Mouse (Mus musculus): Measurements from ENCODE around the gene Cntnap2. TPM values are rescaled to one million over a fixed set of nuclear protein-coding genes. Genes with fewer than 3 reads are reported as not detected.

Cntnap2 gene
- total and polyA plus RNA-seq, 2 experiments from 2014 or later = 0.04 to 1.4 TPM

- Histone ChIP-seq H3K4me1 (ENCODE audit: control insufficient read depth, insufficient read depth) (no peaks in the 10 kb centered on the region), H3K27me3 (ENCODE audit: control insufficient read depth, insufficient read depth, low read length) (no peaks in the 10 kb centered on the region), H3K4me2 (ENCODE audit: low read depth, low read length) (no peak overlapping the region), H3K9me3 (replicated peaks; ENCODE audit: control insufficient read depth, low read length) (no peaks in the 10 kb centered on the region), H3K9ac (replicated peaks; ENCODE audit: low read depth, low read length) (no peak overlapping the region), H3K27ac (ENCODE audit: low read depth) (no peak overlapping the region), H3K36me3 (replicated peaks; ENCODE audit: control insufficient read depth, insufficient read depth, low read length) (no peaks in the 10 kb centered on the region), H3K4me3 (ENCODE audit: low read depth, low read length) (no peak overlapping the region)
- no peak for TF ChIP-seq CTCF (IDR thresholded peaks at IDR 0.05; ENCODE audit: low read depth)
- TF ChIP-seq EP300 (IDR thresholded peaks at IDR 0.05; ENCODE audit: low read depth) = no peak
- whole genome bisulfite sequencing = 68% methylated on average over 2 of the region's 2 CpGs
- DNase-seq (ENCODE audit: low spot score) = no peak
- ATAC-seq (ENCODE audit: insufficient read depth, low read depth) = no peak
Measured at GRCm38 (mm10) chr6:45271537-45271936, 212.4 kb downstream of the Cntnap2 start.

DNA sequence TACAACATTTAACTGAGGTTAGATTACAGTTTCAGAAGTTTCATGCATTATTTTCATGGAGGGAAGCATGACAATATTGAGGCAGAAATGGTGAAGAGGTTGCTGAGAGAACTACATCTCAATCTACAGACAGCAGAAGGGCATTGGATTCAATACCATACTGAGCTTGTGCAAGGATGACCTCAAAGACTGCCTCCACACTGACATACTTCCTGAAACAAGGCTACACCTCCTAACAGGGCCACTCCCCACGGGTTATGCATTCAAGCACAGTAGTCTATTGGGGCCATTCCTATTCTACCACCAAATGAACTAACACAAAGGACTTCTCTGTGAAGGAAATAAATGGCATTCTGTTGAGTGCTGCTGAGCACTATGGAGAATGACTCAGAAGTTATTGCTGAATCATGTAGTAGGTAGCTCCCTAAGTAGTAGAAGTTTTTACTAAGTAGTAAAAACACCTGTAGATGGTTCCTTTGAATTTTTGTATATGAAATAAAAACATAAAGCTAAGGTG, 214.2 kb downstream of the Cntnap2 start:
- Histone ChIP-seq H3K4me2 (ENCODE audit: low read depth, low read length) (no peak overlapping the region), H3K4me1 (ENCODE audit: control insufficient read depth, insufficient read depth) (no peaks in the 10 kb centered on the region), H3K36me3 (replicated peaks; ENCODE audit: control insufficient read depth, insufficient read depth, low read length) (no peaks in the 10 kb centered on the region), H3K9me3 (replicated peaks; ENCODE audit: control insufficient read depth, low read length) (no peaks in the 10 kb centered on the region), H3K27me3 (ENCODE audit: control insufficient read depth, insufficient read depth, low read length) (no peaks in the 10 kb centered on the region), H3K9ac (replicated peaks; ENCODE audit: low read depth, low read length) (no peak overlapping the region), H3K27ac (ENCODE audit: low read depth) (no peak overlapping the region), H3K4me3 (ENCODE audit: low read depth, low read length) (no peak overlapping the region)
- TF ChIP-seq CTCF (IDR thresholded peaks at IDR 0.05; ENCODE audit: low read depth) (no peak), EP300 (IDR thresholded peaks at IDR 0.05; ENCODE audit: low read depth) (no peak)
- no peak for DNase-seq (ENCODE audit: low spot score)
- ATAC-seq (ENCODE audit: insufficient read depth, low read depth) = no peak
- 32% methylated on average over 1 of the region's 1 CpGs for WGBS

GRCm38 (mm10) chr6:45290154-45290553, 231.0 kb downstream of the Cntnap2 start:
- no peak overlapping the region for H3K4me3 ChIP-seq (ENCODE audit: low read depth, low read length)
- no peaks in the 10 kb centered on the region for H3K27me3 ChIP-seq (ENCODE audit: control insufficient read depth, insufficient read depth, low read length)
- TF ChIP-seq EP300 (IDR thresholded peaks at IDR 0.05; ENCODE audit: low read depth) = no peak
- no peak for TF ChIP-seq CTCF (IDR thresholded peaks at IDR 0.05; ENCODE audit: low read depth)
- no peak overlapping the region for H3K4me2 ChIP-seq (ENCODE audit: low read depth, low read length)
- 55% methylated on average over 1 of the region's 1 CpGs for WGBS
- no peaks in the 10 kb centered on the region for H3K9me3 ChIP-seq (replicated peaks; ENCODE audit: control insufficient read depth, low read length)
- DNase-seq (ENCODE audit: low spot score) = no peak
- no peaks in the 10 kb centered on the region for H3K36me3 ChIP-seq (replicated peaks; ENCODE audit: control insufficient read depth, insufficient read depth, low read length)
- ATAC-seq (ENCODE audit: insufficient read depth, low read depth) = no peak
- no peak overlapping the region for H3K9ac ChIP-seq (replicated peaks; ENCODE audit: low read depth, low read length)
- H3K27ac ChIP-seq (ENCODE audit: low read depth) = no peak overlapping the region
- H3K4me1 ChIP-seq (ENCODE audit: control insufficient read depth, insufficient read depth) = no peaks in the 10 kb centered on the region

GRCm38 (mm10) chr6:45317455-45317854, 258.3 kb downstream of the Cntnap2 start:
- 81% methylated on average over 3 of the region's 3 CpGs for WGBS
- H3K4me2 ChIP-seq (ENCODE audit: low read depth, low read length) = no peak overlapping the region
- no peak for DNase-seq (ENCODE audit: low spot score)

GRCm38 (mm10) chr6:45323505-45323904, 264.3 kb downstream of the Cntnap2 start:
- H3K27ac ChIP-seq (ENCODE audit: low read depth) = no peak overlapping the region
- H3K4me2 ChIP-seq (ENCODE audit: low read depth, low read length) = no peak overlapping the region
- no peaks in the 10 kb centered on the region for H3K9me3 ChIP-seq (replicated peaks; ENCODE audit: control insufficient read depth, low read length)
- no peak for DNase-seq (ENCODE audit: low spot score)
- H3K36me3 ChIP-seq (replicated peaks; ENCODE audit: control insufficient read depth, insufficient read depth, low read length) = no peaks in the 10 kb centered on the region
- no peak overlapping the region for H3K4me3 ChIP-seq (ENCODE audit: low read depth, low read length)
- ATAC-seq (ENCODE audit: insufficient read depth, low read depth) = no peak
- no peak overlapping the region for H3K9ac ChIP-seq (replicated peaks; ENCODE audit: low read depth, low read length)
- TF ChIP-seq EP300 (IDR thresholded peaks at IDR 0.05; ENCODE audit: low read depth) (no peak), CTCF (IDR thresholded peaks at IDR 0.05; ENCODE audit: low read depth) (peak; percentile 60)
- no peaks in the 10 kb centered on the region for H3K27me3 ChIP-seq (ENCODE audit: control insufficient read depth, insufficient read depth, low read length)
- WGBS = 3% methylated on average over 2 of the region's 2 CpGs
- H3K4me1 ChIP-seq (ENCODE audit: control insufficient read depth, insufficient read depth) = no peaks in the 10 kb centered on the region

More at GRCm38 (mm10) chr6:45317455-45317854, 258.3 kb downstream of the Cntnap2 start:
- TF ChIP-seq EP300 (IDR thresholded peaks at IDR 0.05; ENCODE audit: low read depth) (no peak), CTCF (IDR thresholded peaks at IDR 0.05; ENCODE audit: low read depth) (no peak)
- Histone ChIP-seq H3K4me3 (ENCODE audit: low read depth, low read length) (no peak overlapping the region), H3K4me1 (ENCODE audit: control insufficient read depth, insufficient read depth) (no peaks in the 10 kb centered on the region), H3K27ac (ENCODE audit: low read depth) (no peak overlapping the region), H3K27me3 (ENCODE audit: control insufficient read depth, insufficient read depth, low read length) (no peaks in the 10 kb centered on the region), H3K9me3 (replicated peaks; ENCODE audit: control insufficient read depth, low read length) (no peaks in the 10 kb centered on the region), H3K9ac (replicated peaks; ENCODE audit: low read depth, low read length) (no peak overlapping the region), H3K36me3 (replicated peaks; ENCODE audit: control insufficient read depth, insufficient read depth, low read length) (no peaks in the 10 kb centered on the region)
- ATAC-seq (ENCODE audit: insufficient read depth, low read depth) = no peak

- ATAC-seq (ENCODE audit: insufficient read depth, low read depth) = no peak
Measured at GRCm38 (mm10) chr6:45327952-45328485, 268.9 kb downstream of the Cntnap2 start.

More at GRCm38 (mm10) chr6:45327952-45328485, 268.9 kb downstream of the Cntnap2 start:
- Histone ChIP-seq H3K36me3 (replicated peaks; ENCODE audit: control insufficient read depth, insufficient read depth, low read length) (no peaks in the 10 kb centered on the region), H3K4me3 (ENCODE audit: low read depth, low read length) (no peak overlapping the region), H3K9me3 (replicated peaks; ENCODE audit: control insufficient read depth, low read length) (no peaks in the 10 kb centered on the region), H3K4me1 (ENCODE audit: control insufficient read depth, insufficient read depth) (no peaks in the 10 kb centered on the region), H3K9ac (replicated peaks; ENCODE audit: low read depth, low read length) (no peak overlapping the region), H3K27ac (ENCODE audit: low read depth) (no peak overlapping the region), H3K4me2 (ENCODE audit: low read depth, low read length) (no peak overlapping the region), H3K27me3 (ENCODE audit: control insufficient read depth, insufficient read depth, low read length) (no peaks in the 10 kb centered on the region)
- no peak for TF ChIP-seq EP300 (IDR thresholded peaks at IDR 0.05; ENCODE audit: low read depth)
- 76% methylated on average over 3 of the region's 3 CpGs for WGBS
- DNase-seq (ENCODE audit: low spot score) = no peak
